Mouse (Mus musculus) hindbrain, embryonic 11.5 days (tissue): Measurements from ENCODE around the gene Hcn1. TPM values are rescaled to one million over a fixed set of nuclear protein-coding genes. Genes with fewer than 3 reads are reported as not detected.
"Not testable (repeated sequence)": the region's sequence is repeated elsewhere in the genome, so short reads cannot be mapped to it uniquely, and the experiment has no call there.

Experiments used
- ATAC-seq: fragments of 200-750 bp; cut with Nextera tagmentation; 2 replicates; pipeline ENCODE4 v1.8.0; 2017; ENCODE audit warnings: mild to moderate bottlenecking, moderate TSS enrichment, moderate library complexity; ENCODE audit not compliant: low FRiP score
- DNase-seq: peaks from one replicate; pipeline ENCODE4 v3.0.0-alpha.2; 2015; ENCODE audit warnings: low spot score
- H3K27ac ChIP-seq: fragments of 300-500 bp; sonication (generic); 2 replicates; pipeline ENCODE4 v1.5.1; 2014; ENCODE audit warnings: mild to moderate bottlenecking, low read depth, low read length
- H3K27me3 ChIP-seq: fragments of 300-500 bp; sonication (generic); 2 replicates; pipeline ENCODE4 v1.6.1; 2014; ENCODE audit warnings: mild to moderate bottlenecking, low read length, moderate library complexity, mixed read lengths; ENCODE audit not compliant: control insufficient read depth, insufficient read depth
- H3K36me3 ChIP-seq: fragments of 300-500 bp; sonication (generic); 2 replicates; pipeline ENCODE4 v1.6.1; 2014; ENCODE audit warnings: mild to moderate bottlenecking, low read length, moderate library complexity, mixed read lengths; ENCODE audit not compliant: control insufficient read depth, insufficient read depth
- H3K4me1 ChIP-seq: fragments of 300-500 bp; sonication (generic); replicated peaks from 2 replicates; pipeline ENCODE4 v1.6.1; 2014; ENCODE audit warnings: low read length, mixed read lengths; ENCODE audit not compliant: control insufficient read depth, insufficient read depth
- H3K4me2 ChIP-seq: fragments of 300-500 bp; sonication (generic); replicated peaks from 2 replicates; pipeline ENCODE4 v1.6.1; 2014; ENCODE audit warnings: mild to moderate bottlenecking, low read depth, low read length
- H3K4me3 ChIP-seq: fragments of 300-500 bp; sonication (generic); 2 replicates; pipeline ENCODE4 v1.5.1; 2014; ENCODE audit warnings: low read depth, low read length
- H3K9ac ChIP-seq: fragments of 300-500 bp; sonication (generic); 2 replicates; pipeline ENCODE4 v1.6.1; 2014; ENCODE audit warnings: low read depth, low read length
- H3K9me3 ChIP-seq: fragments of 300-500 bp; sonication (generic); 2 replicates; pipeline ENCODE4 v1.6.1; 2016; ENCODE audit warnings: low read length; ENCODE audit not compliant: control insufficient read depth
- WGBS: fragments of 180-500 bp; shearing (Covaris S2); extraction: QIAGEN DNeasy Blood & Tissue Kit; methylation state at CpG from one replicate; pipeline ENCODE4 v1.1.7; 2014; 5-methylcytosine and 5-hydroxymethylcytosine counted together
- polyA plus RNA-seq: library from polyadenylated mRNA; unstranded; fragments of >200 nt; fragmentation: Nextera tagmentation; extraction: Ambion mirVana; gene quantifications from 2 replicates; pipeline ENCODE4 v1.2.1, GENCODE M21; 2014

The Hcn1 gene
- polyA plus RNA-seq, 1 experiment from 2014 or later, result 0.06 TPM

DNA sequence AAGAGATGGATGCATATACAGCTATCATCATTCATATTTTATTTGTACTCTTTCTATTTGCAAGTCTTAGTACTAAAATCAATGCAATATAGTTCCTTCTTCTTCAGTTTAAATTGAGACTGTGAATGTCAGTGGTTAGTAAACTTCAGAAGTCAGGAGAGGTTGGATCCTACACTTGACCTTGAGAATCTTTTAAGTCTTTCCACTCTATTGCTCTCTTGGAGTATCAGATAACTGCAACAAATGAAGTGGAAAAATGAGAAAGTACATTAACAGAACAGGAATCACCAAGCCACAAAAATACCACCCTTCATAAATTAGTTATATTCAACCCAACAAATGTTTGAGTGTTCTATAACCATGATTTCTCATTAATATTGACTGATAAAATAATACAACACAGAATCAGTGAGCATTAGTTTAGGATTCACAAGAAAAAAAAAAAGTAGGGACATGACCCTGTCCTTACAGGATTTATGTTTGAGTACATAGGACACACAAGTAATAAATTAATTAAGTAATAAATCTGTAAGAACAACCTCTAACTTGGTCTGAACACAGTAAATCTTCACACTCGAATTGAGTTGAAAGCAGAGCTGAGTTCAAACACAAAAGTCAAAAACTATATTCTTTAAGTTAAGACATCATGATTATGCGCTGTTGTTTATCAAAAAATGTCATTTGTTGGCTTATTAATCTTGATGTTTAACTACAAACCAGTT, 397.8 kb downstream of the Hcn1 start:
- Histone ChIP-seq H3K27ac (no peak overlapping the region), H3K4me1 (no peaks in the 10 kb centered on the region), H3K9ac (no peak overlapping the region), H3K4me3 (no peak overlapping the region), H3K27me3 (no peaks in the 10 kb centered on the region), H3K4me2 (no peak overlapping the region), H3K36me3 (no peaks in the 10 kb centered on the region), H3K9me3 (no peaks in the 10 kb centered on the region)
- DNase-seq, result no peak
- ATAC-seq, result no peak
- 90% methylated on average over 2 of the region's 2 CpGs for WGBS

- Histone ChIP-seq H3K4me2 (no peak overlapping the region), H3K27ac (no peak overlapping the region), H3K9ac (no peak overlapping the region), H3K36me3 (no peaks in the 10 kb centered on the region), H3K9me3 (no peaks in the 10 kb centered on the region), H3K4me3 (no peak overlapping the region), H3K4me1 (no peaks in the 10 kb centered on the region), H3K27me3 (no peaks in the 10 kb centered on the region)
- ATAC-seq, result no peak
- no peak for DNase-seq
- WGBS, result 77% methylated on average over 2 of the region's 2 CpGs
Observed at GRCm38 (mm10) chr13:118000538-118000937, 398.4 kb downstream of the Hcn1 start.

DNA sequence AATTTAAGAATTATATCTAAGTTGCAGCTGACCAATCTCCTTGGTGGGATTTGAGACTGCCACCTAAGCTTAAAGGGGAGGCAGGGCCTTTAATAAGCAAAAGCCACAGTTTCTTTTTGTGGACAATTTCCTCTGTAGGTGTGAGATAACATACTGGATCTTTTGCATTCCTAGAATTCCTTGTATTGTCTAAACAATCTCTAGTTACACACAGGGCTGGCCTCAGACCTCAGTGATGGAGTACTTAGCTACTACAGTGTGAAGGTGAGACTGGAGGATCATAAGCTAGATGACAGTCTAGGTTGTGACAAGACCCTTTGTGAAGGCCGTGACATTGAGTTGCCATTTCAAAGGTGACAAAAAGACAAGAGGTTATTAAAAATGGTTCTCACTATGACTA, 419.1 kb downstream of the Hcn1 start:
- ATAC-seq (no peak), DNase-seq (no peak)
- Histone ChIP-seq H3K27me3 (no peaks in the 10 kb centered on the region), H3K9me3 (no peaks in the 10 kb centered on the region), H3K27ac (no peak overlapping the region), H3K4me3 (no peak overlapping the region), H3K36me3 (no peaks in the 10 kb centered on the region), H3K4me2 (no peak overlapping the region), H3K4me1 (no peaks in the 10 kb centered on the region), H3K9ac (no peak overlapping the region)
- 79% methylated on average over 1 of the region's 1 CpGs for whole genome bisulfite sequencing

- not testable (repeated sequence) for H3K4me2 ChIP-seq, H3K27ac ChIP-seq, H3K36me3 ChIP-seq, H3K4me1 ChIP-seq, H3K9me3 ChIP-seq, ATAC-seq, H3K9ac ChIP-seq, DNase-seq, H3K4me3 ChIP-seq, H3K27me3 ChIP-seq
Observed at GRCm38 (mm10) chr13:118022891-118023290, 420.8 kb downstream of the Hcn1 start.

GRCm38 (mm10) chr13:118023381-118023780, 421.3 kb downstream of the Hcn1 start:
- Histone ChIP-seq H3K4me3 (no peak overlapping the region), H3K9ac (no peak overlapping the region), H3K27ac (no peak overlapping the region), H3K27me3 (no peaks in the 10 kb centered on the region), H3K4me1 (no peaks in the 10 kb centered on the region), H3K4me2 (no peak overlapping the region), H3K36me3 (no peaks in the 10 kb centered on the region), H3K9me3 (no peaks in the 10 kb centered on the region)
- DNase-seq (no peak), ATAC-seq (no peak)
- 84% methylated on average over 5 of the region's 5 CpGs for WGBS

- DNase-seq, result no peak
- Histone ChIP-seq H3K36me3 (no peaks in the 10 kb centered on the region), H3K9me3 (no peaks in the 10 kb centered on the region), H3K27me3 (no peaks in the 10 kb centered on the region), H3K27ac (no peak overlapping the region), H3K4me1 (no peaks in the 10 kb centered on the region), H3K4me3 (no peak overlapping the region), H3K9ac (no peak overlapping the region), H3K4me2 (no peak overlapping the region)
- 72% methylated on average over 2 of the region's 2 CpGs for WGBS
- ATAC-seq, result no peak
Observed at GRCm38 (mm10) chr13:118026510-118026909, 424.4 kb downstream of the Hcn1 start.

DNA sequence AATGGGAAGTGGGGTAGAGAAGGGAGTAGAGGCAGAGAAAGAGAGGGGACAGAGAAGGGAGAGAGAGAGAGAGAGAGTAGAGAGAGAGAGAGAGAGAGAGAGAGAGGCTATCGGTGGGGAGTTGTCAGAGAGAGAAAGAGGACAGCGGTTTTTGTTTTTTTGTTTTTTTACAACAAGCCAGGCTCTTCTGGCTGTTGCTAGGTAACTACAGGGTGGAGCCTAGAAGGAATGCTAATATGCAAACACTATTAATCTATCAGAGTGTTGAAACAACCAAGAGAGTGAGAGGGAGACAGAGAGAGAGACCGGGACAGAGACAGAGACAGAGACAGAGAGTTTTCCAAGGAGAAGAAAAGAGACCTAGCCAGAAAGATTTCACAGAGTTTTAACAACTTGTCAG, 425.7 kb downstream of the Hcn1 start:
- WGBS, result 51% methylated on average over 3 of the region's 3 CpGs

GRCm38 (mm10) chr13:118028662-118029061, 426.5 kb downstream of the Hcn1 start:
- no peaks in the 10 kb centered on the region for H3K27me3 ChIP-seq
- ATAC-seq, result no peak
- no peak overlapping the region for H3K27ac ChIP-seq
- H3K9ac ChIP-seq, result no peak overlapping the region
- no peak overlapping the region for H3K4me3 ChIP-seq
- no peak for DNase-seq
- no peaks in the 10 kb centered on the region for H3K9me3 ChIP-seq
- WGBS, result 86% methylated on average over 4 of the region's 4 CpGs
- H3K4me2 ChIP-seq, result no peak overlapping the region
- no peaks in the 10 kb centered on the region for H3K36me3 ChIP-seq
- no peaks in the 10 kb centered on the region for H3K4me1 ChIP-seq

More for the DNA sequence above, 425.7 kb downstream of the Hcn1 start:
- no peak for DNase-seq
- no peaks in the 10 kb centered on the region for H3K4me1 ChIP-seq
- no peaks in the 10 kb centered on the region for H3K27me3 ChIP-seq
- H3K27ac ChIP-seq, result no peak overlapping the region
- ATAC-seq, result peak; percentile 39; the same call in 1 of the 2 replicates
- no peak overlapping the region for H3K4me3 ChIP-seq
- no peak overlapping the region for H3K4me2 ChIP-seq
- H3K9ac ChIP-seq, result no peak overlapping the region
- no peaks in the 10 kb centered on the region for H3K36me3 ChIP-seq
- no peaks in the 10 kb centered on the region for H3K9me3 ChIP-seq

- ATAC-seq, result no peak
- H3K4me3 ChIP-seq, result no peak overlapping the region
- no peak overlapping the region for H3K9ac ChIP-seq
- H3K4me2 ChIP-seq, result no peak overlapping the region
- no peak overlapping the region for H3K27ac ChIP-seq
- H3K4me1 ChIP-seq, result no peaks in the 10 kb centered on the region
- no peak for DNase-seq
- no peaks in the 10 kb centered on the region for H3K9me3 ChIP-seq
- H3K36me3 ChIP-seq, result no peaks in the 10 kb centered on the region
- 89% methylated on average over 3 of the region's 3 CpGs for WGBS
- H3K27me3 ChIP-seq, result no peaks in the 10 kb centered on the region
Observed at GRCm38 (mm10) chr13:118029579-118029978, 427.5 kb downstream of the Hcn1 start.
